Mouse (Mus musculus): ENCODE measurements around the gene Syne1. TPM values are rescaled to one million over a fixed set of nuclear protein-coding genes. Genes with fewer than 3 reads are reported as not detected.

The Syne1 gene
- total and polyA plus RNA-seq, 3 experiments: 10.8 to 85.0 (median 59.1) TPM

- no peak for DNase-seq (ENCODE audit: low spot score)
- H3K4me1 ChIP-seq (ENCODE audit: insufficient read depth, low read depth, low read length): no peaks in the 10 kb centered on the region
- H3K9me3 ChIP-seq (replicated peaks): no peaks in the 10 kb centered on the region
- TF ChIP-seq POLR2AphosphoS5 (IDR thresholded peaks at IDR 0.05; ENCODE audit: insufficient replicate concordance, low read depth, low read length): no peak
- H3K4me3 ChIP-seq (ENCODE audit: low read depth, low read length): no peak overlapping the region
- no peaks in the 10 kb centered on the region for H3K27me3 ChIP-seq (ENCODE audit: insufficient read depth, low read length)
- no peak for ATAC-seq (ENCODE audit: extremely low read depth, insufficient number of reproducible peaks, low FRiP score, poor library complexity, severe bottlenecking)
- H3K36me3 ChIP-seq (replicated peaks): peaks cover 35% of the 10 kb centered on the region
These were observed 494.3 kb downstream of the Syne1 start for GRCm38 (mm10) chr10:5056940-5057339.

GRCm38 (mm10) chr10:5056243-5056735 is 495.0 kb downstream of the Syne1 start:
- TF ChIP-seq GATA1 (IDR thresholded peaks at IDR 0.05; ENCODE audit: borderline replicate concordance, low read length): no peak
- no peak for TF ChIP-seq POLR2AphosphoS5 (IDR thresholded peaks at IDR 0.05; ENCODE audit: insufficient replicate concordance, low read depth, low read length)
- no peak for TF ChIP-seq CTCF (IDR thresholded peaks at IDR 0.05; ENCODE audit: low read depth, low read length)
- TF ChIP-seq GATA2 (IDR thresholded peaks at IDR 0.05; ENCODE audit: borderline replicate concordance, low read depth, low read length): no peak
- TF ChIP-seq TAL1 (conservative IDR thresholded peaks at IDR 0.05; ENCODE audit: low read depth, low read length): no peak
- no peak for ATAC-seq (ENCODE audit: extremely low read depth, insufficient number of reproducible peaks, low FRiP score, poor library complexity, severe bottlenecking)
- Histone ChIP-seq H3K4me3 (ENCODE audit: low read depth, low read length) (no peak overlapping the region), H3K27me3 (ENCODE audit: insufficient read depth, low read length) (no peaks in the 10 kb centered on the region), H3K9me3 (replicated peaks) (no peaks in the 10 kb centered on the region), H3K36me3 (replicated peaks) (peaks cover 35% of the 10 kb centered on the region), H3K4me1 (ENCODE audit: insufficient read depth, low read depth, low read length) (no peaks in the 10 kb centered on the region)
- DNase-seq (ENCODE audit: low spot score): no peak

GRCm38 (mm10) chr10:5045671-5046070 is 505.6 kb downstream of the Syne1 start:
- no peaks in the 10 kb centered on the region for H3K9me3 ChIP-seq (replicated peaks)
- no peaks in the 10 kb centered on the region for H3K27me3 ChIP-seq (ENCODE audit: insufficient read depth, low read length)
- H3K4me3 ChIP-seq (ENCODE audit: low read depth, low read length): no peak overlapping the region
- peaks cover 45% of the 10 kb centered on the region for H3K36me3 ChIP-seq (replicated peaks)
- DNase-seq (ENCODE audit: low spot score) (no peak), ATAC-seq (ENCODE audit: extremely low read depth, insufficient number of reproducible peaks, low FRiP score, poor library complexity, severe bottlenecking) (no peak)
- TF ChIP-seq GATA1 (IDR thresholded peaks at IDR 0.05; ENCODE audit: borderline replicate concordance, low read length) (no peak), CTCF (IDR thresholded peaks at IDR 0.05; ENCODE audit: low read depth, low read length) (no peak), POLR2AphosphoS5 (IDR thresholded peaks at IDR 0.05; ENCODE audit: insufficient replicate concordance, low read depth, low read length) (no peak), TAL1 (conservative IDR thresholded peaks at IDR 0.05; ENCODE audit: low read depth, low read length) (no peak), GATA2 (IDR thresholded peaks at IDR 0.05; ENCODE audit: borderline replicate concordance, low read depth, low read length) (no peak)
- no peaks in the 10 kb centered on the region for H3K4me1 ChIP-seq (ENCODE audit: insufficient read depth, low read depth, low read length)

GRCm38 (mm10) chr10:5045213-5045612 is 506.1 kb downstream of the Syne1 start:
- ATAC-seq (ENCODE audit: extremely low read depth, insufficient number of reproducible peaks, low FRiP score, poor library complexity, severe bottlenecking) (no peak), DNase-seq (ENCODE audit: low spot score) (no peak)
- H3K9me3 ChIP-seq (replicated peaks): no peaks in the 10 kb centered on the region
- H3K4me3 ChIP-seq (ENCODE audit: low read depth, low read length): no peak overlapping the region
- H3K36me3 ChIP-seq (replicated peaks): peaks cover 48% of the 10 kb centered on the region
- H3K27me3 ChIP-seq (ENCODE audit: insufficient read depth, low read length): no peaks in the 10 kb centered on the region
- no peaks in the 10 kb centered on the region for H3K4me1 ChIP-seq (ENCODE audit: insufficient read depth, low read depth, low read length)
- no peak for TF ChIP-seq POLR2AphosphoS5 (IDR thresholded peaks at IDR 0.05; ENCODE audit: insufficient replicate concordance, low read depth, low read length)
- TF ChIP-seq GATA2 (IDR thresholded peaks at IDR 0.05; ENCODE audit: borderline replicate concordance, low read depth, low read length): no peak
- TF ChIP-seq TAL1 (conservative IDR thresholded peaks at IDR 0.05; ENCODE audit: low read depth, low read length): no peak
- TF ChIP-seq CTCF (IDR thresholded peaks at IDR 0.05; ENCODE audit: low read depth, low read length): no peak
- TF ChIP-seq GATA1 (IDR thresholded peaks at IDR 0.05; ENCODE audit: borderline replicate concordance, low read length): no peak

GRCm38 (mm10) chr10:5044481-5044880 is 506.8 kb downstream of the Syne1 start:
- H3K9me3 ChIP-seq (replicated peaks): no peaks in the 10 kb centered on the region
- no peaks in the 10 kb centered on the region for H3K4me1 ChIP-seq (ENCODE audit: insufficient read depth, low read depth, low read length)
- TF ChIP-seq GATA1 (IDR thresholded peaks at IDR 0.05; ENCODE audit: borderline replicate concordance, low read length): no peak
- no peak for TF ChIP-seq CTCF (IDR thresholded peaks at IDR 0.05; ENCODE audit: low read depth, low read length)
- no peak for TF ChIP-seq POLR2AphosphoS5 (IDR thresholded peaks at IDR 0.05; ENCODE audit: insufficient replicate concordance, low read depth, low read length)
- no peak for TF ChIP-seq TAL1 (conservative IDR thresholded peaks at IDR 0.05; ENCODE audit: low read depth, low read length)
- no peak for TF ChIP-seq GATA2 (IDR thresholded peaks at IDR 0.05; ENCODE audit: borderline replicate concordance, low read depth, low read length)
- DNase-seq (ENCODE audit: low spot score) (no peak), ATAC-seq (ENCODE audit: extremely low read depth, insufficient number of reproducible peaks, low FRiP score, poor library complexity, severe bottlenecking) (no peak)
- no peaks in the 10 kb centered on the region for H3K27me3 ChIP-seq (ENCODE audit: insufficient read depth, low read length)
- H3K36me3 ChIP-seq (replicated peaks): peaks cover 48% of the 10 kb centered on the region
- H3K4me3 ChIP-seq (ENCODE audit: low read depth, low read length): no peak overlapping the region

- peaks cover 44% of the 10 kb centered on the region for H3K36me3 ChIP-seq (replicated peaks)
- TF ChIP-seq POLR2AphosphoS5 (IDR thresholded peaks at IDR 0.05; ENCODE audit: insufficient replicate concordance, low read depth, low read length) (no peak), TAL1 (conservative IDR thresholded peaks at IDR 0.05; ENCODE audit: low read depth, low read length) (no peak), GATA2 (IDR thresholded peaks at IDR 0.05; ENCODE audit: borderline replicate concordance, low read depth, low read length) (no peak), GATA1 (IDR thresholded peaks at IDR 0.05; ENCODE audit: borderline replicate concordance, low read length) (no peak), CTCF (IDR thresholded peaks at IDR 0.05; ENCODE audit: low read depth, low read length) (no peak)
- DNase-seq (ENCODE audit: low spot score): no peak
These were observed 510.0 kb downstream of the Syne1 start for GRCm38 (mm10) chr10:5041254-5041653.

More at GRCm38 (mm10) chr10:5041254-5041653, 510.0 kb downstream of the Syne1 start:
- Histone ChIP-seq H3K9me3 (replicated peaks) (no peaks in the 10 kb centered on the region), H3K4me1 (ENCODE audit: insufficient read depth, low read depth, low read length) (no peaks in the 10 kb centered on the region), H3K4me3 (ENCODE audit: low read depth, low read length) (no peak overlapping the region), H3K27me3 (ENCODE audit: insufficient read depth, low read length) (no peaks in the 10 kb centered on the region)
- no peak for ATAC-seq (ENCODE audit: extremely low read depth, insufficient number of reproducible peaks, low FRiP score, poor library complexity, severe bottlenecking)

Measured in G1E (cell line).